Mouse (Mus musculus) megakaryocyte, embryonic 14.5 days (primary cell): ENCODE results near the gene Abhd12.

Experiments
- FLI1 ChIP-seq: IDR thresholded peaks from 2 replicates; pipeline ENCODE4 v1.6.1; 2012; ENCODE audit warnings: low read length, inconsistent platforms, mixed read lengths
- GATA1 ChIP-seq: IDR thresholded peaks from 3 replicates; pipeline ENCODE4 v1.6.1; 2012; ENCODE audit warnings: mixed read lengths, low read length, inconsistent platforms, borderline replicate concordance

- no peak for TF ChIP-seq GATA1
- no peak for TF ChIP-seq FLI1
Measured at GRCm38 (mm10) chr2:150944017-150944416, 39.5 kb upstream of the Abhd12 start.
